Comparison of ENCODE assay signal across 14 mouse cellular contexts in genomic region chr1:60625698-60626486, GRCm38 (mm10). TPM values are rescaled to one million over a fixed set of nuclear protein-coding genes. Genes with fewer than 3 reads are reported as not detected.
DNase-seq lines count a peak whose midpoint lies in the region; ATAC-seq and TF ChIP-seq lines count a peak whose summit lies in the region.
"Had no signal": no experiment of that assay in that cellular context is flagged by ENCODE, and none has a peak within 500 bp of the region (broad histone marks: within the 10 kb centered on the region; RNA-seq: fewer than 3 reads in every experiment).

No protein-coding gene starts in this region.

- WGBS in forebrain, postnatal 0 days: 54% methylated on average over 17 of the region's 17 CpGs
- 59% methylated on average over 17 of the region's 17 CpGs for WGBS in midbrain, embryonic 12.5 days

- H3K27ac ChIP-seq in forebrain, postnatal 0 days (ENCODE audit: low read depth, low read length): peak overlapping the region; percentile 50
- no peak overlapping the region for H3K27ac ChIP-seq in midbrain, embryonic 12.5 days (replicated peaks)
- H3K27ac ChIP-seq: heart, embryonic 13.5 days; lung, embryonic 15.5 days had no signal

- peak; percentile 92 for ATAC-seq in forebrain, postnatal 0 days
- ATAC-seq in midbrain, embryonic 12.5 days (ENCODE audit: low FRiP score, low read depth): 0 out of 2 replicates have a peak, but pooled peaks have one; percentile 34

- H3K9me3 ChIP-seq in forebrain, postnatal 0 days (ENCODE audit: low read length): no peaks in the 10 kb centered on the region
- H3K9me3 ChIP-seq in midbrain, embryonic 12.5 days: no peaks in the 10 kb centered on the region
- H3K9me3 ChIP-seq: heart, embryonic 13.5 days; lung, embryonic 15.5 days had no signal

- no peak for TF ChIP-seq CTCF in forebrain, postnatal 0 days (IDR thresholded peaks at IDR 0.05; ENCODE audit: low read depth)

- peak; percentile 8 for DNase-seq in right cerebral cortex, adult 18-20 months
- no peak for DNase-seq in right cerebral cortex, postnatal 25 days
- DNase-seq in forebrain, postnatal 0 days: peak; percentile 59
- DNase-seq in right cerebral cortex, postnatal 4 days: peak; percentile 8
- no peak for DNase-seq in cerebellum, adult 18-20 months
- DNase-seq in lung, postnatal 14 days: no peak
- no peak for DNase-seq in testis, postnatal 10 days (ENCODE audit: low spot score)
- DNase-seq: adrenal gland, adult 8-10 months; cerebellum, adult 9-11 months; kidney, adult 8-10 months; thymus, postnatal 4 days had no signal

- H3K4me2 ChIP-seq in forebrain, postnatal 0 days (ENCODE audit: low read depth): peak overlapping the region; percentile 26
- H3K4me2 ChIP-seq in midbrain, embryonic 12.5 days (replicated peaks): 0 out of 2 replicates have a peak overlapping the region, but pooled peaks have one; percentile 14
- H3K4me2 ChIP-seq: heart, embryonic 13.5 days; lung, embryonic 15.5 days had no signal

- H3K4me3 ChIP-seq in forebrain, postnatal 0 days (ENCODE audit: low read depth, low read length): no peak overlapping the region
- H3K4me3 ChIP-seq in midbrain, embryonic 12.5 days: no peak overlapping the region
- H3K4me3 ChIP-seq: heart, embryonic 13.5 days; lung, embryonic 15.5 days had no signal

- H3K27me3 ChIP-seq in forebrain, postnatal 0 days (ENCODE audit: insufficient read depth, low read length): no peaks in the 10 kb centered on the region
- no peaks in the 10 kb centered on the region for H3K27me3 ChIP-seq in midbrain, embryonic 12.5 days
- H3K27me3 ChIP-seq: heart, embryonic 13.5 days; lung, embryonic 15.5 days had no signal

- H3K9ac ChIP-seq in forebrain, postnatal 0 days: no peak overlapping the region
- H3K9ac ChIP-seq in midbrain, embryonic 12.5 days (replicated peaks): no peak overlapping the region
- H3K9ac ChIP-seq: heart, embryonic 13.5 days; lung, embryonic 15.5 days had no signal

- no peaks in the 10 kb centered on the region for H3K4me1 ChIP-seq in forebrain, postnatal 0 days (ENCODE audit: insufficient read depth)
- peaks cover 24% of the 10 kb centered on the region for H3K4me1 ChIP-seq in midbrain, embryonic 12.5 days

- no peaks in the 10 kb centered on the region for H3K36me3 ChIP-seq in forebrain, postnatal 0 days (ENCODE audit: insufficient read depth)
- no peaks in the 10 kb centered on the region for H3K36me3 ChIP-seq in midbrain, embryonic 12.5 days
- H3K36me3 ChIP-seq: heart, embryonic 13.5 days; lung, embryonic 15.5 days had no signal

RNA-seq across cellular contexts. Expression of gene Raph1, which starts 59.0 kb away (rescaled TPM):
- total RNA-seq in forebrain, postnatal 0 days (2014; rRNA removed): 24.7 and 32.5 TPM in 2 replicates
- polyA plus RNA-seq in forebrain, postnatal 0 days (2015; fragmentation: Nextera tagmentation; extraction: Ambion mirVana): 8.8 and 12.4 TPM in 2 replicates
- polyA plus RNA-seq in midbrain, embryonic 12.5 days (2016; fragmentation: Nextera tagmentation; extraction: Ambion mirVana): 24.9 and 28.5 TPM in 2 replicates

Comparison
In these comparisons a context has a peak if more than half of its experiments do, and no peak if none do; other contexts are left out.
1. DNase-seq: peak in right cerebral cortex, adult 18-20 months (single experiment), forebrain, postnatal 0 days (single experiment) and right cerebral cortex, postnatal 4 days (single experiment); none in right cerebral cortex, postnatal 25 days (single experiment), cerebellum, adult 18-20 months (0 of 2), lung, postnatal 14 days (single experiment) and testis, postnatal 10 days (single experiment).